Mouse (Mus musculus) limb, embryonic 12.5 days (tissue): ENCODE results near the gene Tmem156. TPM values are rescaled to one million over a fixed set of nuclear protein-coding genes. Genes with fewer than 3 reads are reported as not detected.
"Not testable (repeated sequence)": the region's sequence is repeated elsewhere in the genome, so short reads cannot be mapped to it uniquely, and the experiment has no call there.

Source experiments
- ATAC-seq: fragments of 200-750 bp; cut with Nextera tagmentation; 2 replicates; pipeline ENCODE4 v1.8.0; 2017; ENCODE audit warnings: low read depth, moderate TSS enrichment; ENCODE audit not compliant: insufficient number of reproducible peaks, insufficient read depth, low FRiP score, low TSS enrichment
- H3K27ac ChIP-seq: fragments of 300-500 bp; sonication (generic); 2 replicates; pipeline ENCODE4 v1.5.1; 2016; ENCODE audit warnings: mild to moderate bottlenecking, moderate library complexity
- H3K27me3 ChIP-seq: fragments of 300-500 bp; sonication (generic); 2 replicates; pipeline ENCODE4 v1.6.1; 2016; ENCODE audit warnings: mild to moderate bottlenecking, moderate library complexity
- H3K36me3 ChIP-seq: fragments of 300-500 bp; sonication (generic); 2 replicates; pipeline ENCODE4 v1.6.1; 2016; ENCODE audit warnings: mild to moderate bottlenecking, moderate library complexity
- H3K4me1 ChIP-seq: fragments of 300-500 bp; sonication (generic); replicated peaks from 2 replicates; pipeline ENCODE4 v1.6.1; 2016
- H3K4me2 ChIP-seq: fragments of 300-500 bp; sonication (generic); 2 replicates; pipeline ENCODE4 v1.6.1; 2016; ENCODE audit warnings: mild to moderate bottlenecking, moderate library complexity
- H3K4me3 ChIP-seq: fragments of 300-500 bp; sonication (generic); replicated peaks from 2 replicates; pipeline ENCODE4 v1.5.1; 2016; ENCODE audit warnings: mild to moderate bottlenecking
- H3K9ac ChIP-seq: fragments of 300-500 bp; sonication (generic); replicated peaks from 2 replicates; pipeline ENCODE4 v1.6.1; 2016; ENCODE audit warnings: mild to moderate bottlenecking, moderate library complexity
- H3K9me3 ChIP-seq: fragments of 300-500 bp; sonication (generic); 2 replicates; pipeline ENCODE4 v1.6.1; 2016; ENCODE audit warnings: mild to moderate bottlenecking, moderate library complexity
- WGBS: fragments of 180-500 bp; shearing (Covaris S2); methylation state at CpG from one replicate; pipeline ENCODE4 v1.1.7; 2016; 5-methylcytosine and 5-hydroxymethylcytosine counted together
- polyA plus RNA-seq: library from polyadenylated mRNA; unstranded; fragments of >200 nt; fragmentation: Nextera tagmentation; extraction: Ambion mirVana; gene quantifications from 2 replicates; pipeline ENCODE4 v1.2.1, GENCODE M21; 2016

Gene Tmem156
- polyA plus RNA-seq, 1 experiment from 2014 or later, result not detected

DNA sequence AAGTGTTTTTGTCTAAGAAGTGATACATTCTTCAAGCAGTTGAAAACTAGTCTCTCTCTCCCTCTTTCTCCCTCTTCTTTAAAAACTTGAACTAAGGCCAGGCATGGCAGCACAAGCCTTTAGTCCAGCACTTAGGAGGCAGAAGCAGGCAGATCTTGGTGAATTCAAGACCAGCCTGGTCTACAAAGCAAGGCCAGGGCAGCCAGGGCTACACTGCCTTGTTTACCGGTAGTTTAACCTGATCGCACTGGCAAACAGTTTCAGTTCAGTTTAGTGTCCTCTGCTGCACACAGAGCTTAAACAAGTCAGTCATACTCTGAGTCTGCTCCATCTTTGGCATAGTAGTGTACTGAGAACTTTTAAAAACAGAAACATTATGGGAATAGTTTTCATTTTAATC, 24.9 kb upstream of the Tmem156 start:
- Histone ChIP-seq H3K27ac (no peak overlapping the region), H3K27me3 (no peaks in the 10 kb centered on the region), H3K9ac (no peak overlapping the region), H3K4me2 (no peak overlapping the region), H3K4me3 (no peak overlapping the region), H3K9me3 (peaks cover 6% of the 10 kb centered on the region), H3K4me1 (no peaks in the 10 kb centered on the region), H3K36me3 (peaks cover 7% of the 10 kb centered on the region)
- 93% methylated on average over 2 of the region's 2 CpGs for WGBS
- no peak for ATAC-seq

DNA sequence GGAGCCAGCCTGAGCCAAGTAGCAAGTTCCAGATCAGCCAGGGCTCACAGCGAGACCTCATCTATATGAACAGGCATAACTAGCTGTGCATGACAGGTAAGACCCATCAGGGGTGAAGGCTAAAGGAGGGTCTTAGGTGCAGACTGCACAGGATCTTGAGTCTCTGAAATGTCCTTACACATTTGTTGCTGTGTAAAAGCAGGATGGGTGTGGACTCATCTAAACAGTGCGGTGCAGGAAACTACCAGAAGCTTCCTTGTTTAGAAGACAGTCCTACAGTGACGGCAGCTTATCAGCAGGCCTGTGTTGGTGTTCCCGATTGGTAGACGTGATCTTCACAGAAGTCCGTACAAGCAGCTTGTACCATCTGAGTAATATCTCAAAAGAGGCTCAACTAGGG, 21.4 kb upstream of the Tmem156 start:
- Histone ChIP-seq H3K9ac (no peak overlapping the region), H3K4me3 (no peak overlapping the region), H3K27ac (no peak overlapping the region), H3K9me3 (peaks cover 6% of the 10 kb centered on the region), H3K4me2 (no peak overlapping the region), H3K4me1 (peaks cover 15% of the 10 kb centered on the region), H3K27me3 (no peaks in the 10 kb centered on the region), H3K36me3 (peaks cover 7% of the 10 kb centered on the region)
- 88% methylated on average over 6 of the region's 6 CpGs for WGBS
- no peak for ATAC-seq

DNA sequence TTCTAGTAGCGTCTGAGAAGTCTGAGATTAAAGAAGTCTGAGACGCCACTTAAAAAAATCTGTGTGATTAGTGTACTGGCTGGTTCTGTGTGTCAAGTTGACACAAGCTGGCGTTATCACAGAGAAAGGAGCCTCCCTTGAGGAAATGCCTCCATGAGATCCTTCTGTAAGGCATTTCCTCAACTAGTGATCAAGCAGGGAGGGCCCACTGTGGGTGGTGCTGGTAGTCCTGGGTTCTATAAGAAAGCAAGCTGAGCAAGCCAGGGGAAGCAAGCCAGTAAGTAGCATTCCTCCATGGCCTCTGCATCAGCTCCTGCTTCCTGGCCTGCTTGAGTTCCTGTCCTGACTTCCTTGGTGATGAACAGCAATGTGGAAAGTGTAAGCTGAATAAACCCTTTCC, 20.3 kb upstream of the Tmem156 start:
- not testable (repeated sequence) for ATAC-seq, H3K9me3 ChIP-seq, H3K27ac ChIP-seq, H3K36me3 ChIP-seq, H3K4me3 ChIP-seq, H3K9ac ChIP-seq, H3K27me3 ChIP-seq, H3K4me2 ChIP-seq
- H3K4me1 ChIP-seq, result peaks cover 15% of the 10 kb centered on the region
- 71% methylated on average over 3 of the region's 3 CpGs for WGBS

DNA sequence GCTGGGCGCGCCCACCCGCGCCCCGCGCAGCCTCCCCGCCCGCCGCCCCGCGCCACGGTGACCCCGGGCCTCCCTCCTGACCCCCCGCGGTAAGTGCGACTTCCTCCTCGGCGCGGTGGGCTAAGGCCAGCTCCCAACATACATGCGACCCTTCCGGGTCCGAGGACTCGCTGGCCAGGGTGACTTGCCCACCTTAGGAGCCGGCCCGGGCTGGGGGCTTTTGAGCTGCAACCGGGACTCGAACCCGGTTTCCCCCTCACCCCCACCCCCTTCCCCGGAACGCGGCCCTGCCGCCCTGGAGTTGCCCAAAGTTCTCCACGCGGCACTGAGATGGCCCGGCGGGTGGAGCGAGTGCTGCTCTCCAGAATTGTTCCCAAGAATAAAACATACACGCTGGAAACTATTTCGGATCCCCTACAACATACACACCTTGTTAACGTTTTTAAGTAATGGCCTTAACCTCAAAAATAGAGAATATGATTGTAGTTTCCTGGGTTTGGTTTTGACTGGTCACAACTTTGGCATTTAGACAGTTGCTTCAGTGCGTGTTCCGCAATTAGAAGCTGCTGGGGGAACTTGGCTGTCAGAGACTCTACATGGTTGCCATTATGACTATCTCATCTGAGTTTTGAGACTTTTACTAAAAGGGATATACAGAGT, 16.0 kb upstream of the Tmem156 start:
- H3K9ac ChIP-seq, result peak overlapping the region; percentile 84
- H3K4me1 ChIP-seq, result peaks cover 25% of the 10 kb centered on the region
- H3K27ac ChIP-seq, result peak overlapping the region; percentile 82
- peak overlapping the region; percentile 81 for H3K4me3 ChIP-seq
- H3K4me2 ChIP-seq, result peak overlapping the region; percentile 71
- WGBS, result 3% methylated on average over 37 of the region's 42 CpGs
- H3K27me3 ChIP-seq, result no peaks in the 10 kb centered on the region
- no peaks in the 10 kb centered on the region for H3K36me3 ChIP-seq
- H3K9me3 ChIP-seq, result no peaks in the 10 kb centered on the region
- ATAC-seq, result peak; percentile 22; the same call in 1 of the 2 replicates

DNA sequence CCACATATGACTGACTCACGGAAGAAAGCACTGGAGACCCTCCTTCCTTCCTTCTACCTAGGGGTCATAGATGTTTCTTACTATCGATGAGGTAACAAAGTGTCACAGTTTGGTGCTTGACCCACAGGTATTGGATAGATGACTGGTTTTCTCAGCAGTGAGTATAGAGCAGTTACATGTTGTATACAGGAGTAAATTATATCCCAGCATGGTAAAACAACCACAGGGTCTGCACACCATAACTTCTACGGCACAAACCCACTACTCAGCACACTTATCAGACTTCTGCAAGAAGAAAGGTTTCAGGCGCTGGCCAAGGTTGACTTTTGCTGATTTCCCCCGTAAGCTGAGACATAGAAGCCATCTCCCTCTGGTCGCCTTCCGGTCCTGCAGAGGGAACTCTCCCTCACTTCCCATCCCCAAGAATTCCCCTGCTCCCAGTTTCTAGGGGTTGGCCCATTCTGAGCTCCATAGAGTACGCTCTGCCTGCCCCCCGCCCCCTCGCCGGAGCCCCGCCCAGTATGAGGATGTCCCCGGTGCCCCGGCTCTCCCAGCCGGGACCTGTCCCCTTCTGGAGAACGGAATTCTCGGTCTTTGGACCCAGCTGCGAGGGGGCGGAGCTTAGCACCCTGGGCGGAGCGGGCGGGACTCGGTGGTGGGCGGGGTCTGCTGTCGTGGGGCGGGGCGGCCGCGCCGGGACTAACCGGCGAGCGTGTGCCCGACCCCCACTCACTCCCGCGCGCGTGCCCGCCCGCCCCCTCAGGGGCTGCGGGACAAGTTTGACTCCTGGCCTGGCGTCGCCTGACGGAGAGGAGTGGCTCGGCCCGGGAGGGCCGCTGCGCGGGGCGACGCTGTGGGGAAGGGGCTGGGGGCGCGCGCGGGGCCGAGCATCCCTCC, 15.2 kb upstream of the Tmem156 start, which contains the start of gene Klhl5:
Klhl5 (plus strand) TSS at position 664 of the 897 bp plus-strand sequence.
- Histone ChIP-seq H3K27ac (peak within 1 kb of the TSS; percentile 82), H3K27me3 (no peaks in the 10 kb centered on the region), H3K4me2 (peak within 1 kb of the TSS; percentile 71), H3K36me3 (no peaks in the 10 kb centered on the region), H3K9me3 (no peaks in the 10 kb centered on the region), H3K4me1 (peaks cover 31% of the 10 kb centered on the region), H3K4me3 (peak within 1 kb of the TSS; percentile 81), H3K9ac (peak within 1 kb of the TSS; percentile 84)
- WGBS, result 4% methylated on average over 47 of the region's 56 CpGs
- peak; percentile 90 for ATAC-seq

DNA sequence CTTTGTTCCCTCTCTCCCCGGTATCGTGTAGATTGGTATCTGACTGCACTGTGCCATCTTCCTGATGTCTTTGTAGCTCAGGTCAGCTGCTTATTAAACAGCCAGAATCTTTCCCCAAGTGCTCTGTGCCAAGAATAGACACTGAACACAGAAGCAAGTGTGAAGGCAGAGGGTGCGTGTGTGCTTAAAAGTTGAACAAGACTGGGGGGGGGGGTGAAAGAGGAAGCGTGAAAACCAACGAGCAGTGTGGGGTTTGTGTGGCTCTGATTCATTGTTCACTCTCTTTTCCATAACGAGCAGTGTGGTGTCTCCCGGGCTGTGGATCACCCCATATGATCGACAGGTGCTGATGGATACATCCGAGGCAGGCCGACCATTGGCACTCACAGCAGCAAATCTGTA, 10.7 kb upstream of the Tmem156 start:
- no peaks in the 10 kb centered on the region for H3K27me3 ChIP-seq
- peaks cover 21% of the 10 kb centered on the region for H3K4me1 ChIP-seq
- no peaks in the 10 kb centered on the region for H3K36me3 ChIP-seq
- H3K9ac ChIP-seq, result no peak overlapping the region
- H3K4me2 ChIP-seq, result no peak overlapping the region
- WGBS, result 72% methylated on average over 10 of the region's 10 CpGs
- no peak overlapping the region for H3K27ac ChIP-seq
- no peaks in the 10 kb centered on the region for H3K9me3 ChIP-seq
- no peak overlapping the region for H3K4me3 ChIP-seq
- ATAC-seq, result no peak

DNA sequence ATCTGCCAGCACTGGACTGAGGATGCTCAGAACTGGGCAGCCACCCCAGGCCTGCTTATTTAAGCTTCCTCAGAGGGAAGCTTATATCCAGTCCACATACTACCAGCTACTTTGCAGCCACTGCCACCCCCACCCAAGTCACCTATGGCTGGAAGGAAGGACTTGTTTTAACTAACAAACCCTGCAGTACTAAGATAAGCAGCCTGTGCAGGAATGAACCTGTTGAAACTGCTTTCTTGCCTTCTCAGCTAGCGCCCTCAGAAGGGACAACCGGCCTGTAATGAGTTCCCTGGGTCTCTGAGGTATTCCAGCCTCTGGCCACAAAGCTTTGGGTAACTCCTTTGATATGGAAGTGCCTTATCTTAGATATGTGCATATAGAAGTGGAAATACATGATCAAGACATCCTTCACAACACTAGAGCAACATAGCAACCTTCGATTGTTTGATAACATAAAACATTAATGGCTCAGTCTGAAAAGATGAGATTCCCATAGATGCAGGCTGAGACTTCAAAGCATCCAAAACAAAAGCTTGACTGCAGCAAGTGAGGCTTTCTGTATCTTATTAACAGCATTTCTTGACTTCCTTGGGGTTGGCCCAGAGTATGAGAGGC, 10.2 kb upstream of the Tmem156 start:
- Histone ChIP-seq H3K36me3 (no peaks in the 10 kb centered on the region), H3K27me3 (no peaks in the 10 kb centered on the region), H3K4me1 (peaks cover 21% of the 10 kb centered on the region), H3K9me3 (no peaks in the 10 kb centered on the region), H3K4me3 (no peak overlapping the region), H3K9ac (no peak overlapping the region), H3K4me2 (no peak overlapping the region), H3K27ac (no peak overlapping the region)
- ATAC-seq, result no peak
- 79% methylated on average over 3 of the region's 3 CpGs for WGBS

DNA sequence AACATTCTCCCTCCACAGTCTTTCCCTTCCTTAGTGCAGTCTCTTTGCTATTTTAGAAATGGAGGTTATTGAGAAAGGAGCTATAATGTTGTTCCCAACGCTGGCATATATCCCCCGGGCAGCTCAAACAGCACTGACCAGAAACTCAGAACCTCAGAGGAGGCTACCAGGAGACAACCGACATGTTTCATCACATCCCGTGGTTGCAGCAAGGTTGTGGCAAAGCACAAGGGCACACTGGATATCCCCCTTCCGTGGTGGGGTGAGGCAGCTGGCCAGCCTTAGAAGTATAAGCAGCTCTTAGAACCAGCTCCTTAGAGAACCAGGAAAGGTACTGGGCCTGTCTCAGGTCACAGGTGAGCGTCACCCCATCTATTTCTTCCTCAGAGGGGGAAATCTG, 9.7 kb upstream of the Tmem156 start:
- no peak overlapping the region for H3K4me2 ChIP-seq
- H3K4me1 ChIP-seq, result peaks cover 17% of the 10 kb centered on the region
- H3K27me3 ChIP-seq, result no peaks in the 10 kb centered on the region
- H3K27ac ChIP-seq, result no peak overlapping the region
- H3K9ac ChIP-seq, result no peak overlapping the region
- H3K36me3 ChIP-seq, result no peaks in the 10 kb centered on the region
- no peaks in the 10 kb centered on the region for H3K9me3 ChIP-seq
- H3K4me3 ChIP-seq, result no peak overlapping the region
- WGBS, result 82% methylated on average over 6 of the region's 6 CpGs
- no peak for ATAC-seq

DNA sequence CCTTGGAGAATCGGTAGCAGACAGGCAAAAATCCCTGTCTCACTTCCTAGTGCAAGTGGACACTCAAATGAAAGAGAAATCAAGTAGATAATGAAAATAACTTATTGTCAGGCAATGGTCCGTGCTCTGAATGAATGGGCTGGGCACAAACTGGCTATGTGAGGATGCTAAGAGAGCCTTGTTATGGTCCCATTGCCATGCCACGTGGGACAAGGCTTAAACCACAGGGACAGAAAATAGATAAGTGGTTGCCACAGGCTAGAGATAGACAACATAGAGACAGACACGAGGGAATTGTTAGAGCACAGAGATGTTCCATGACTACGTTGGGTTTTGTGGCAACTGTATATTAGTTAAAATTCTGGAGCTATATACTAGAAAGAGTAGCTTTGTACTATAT, 9.3 kb upstream of the Tmem156 start:
- no peak overlapping the region for H3K4me2 ChIP-seq
- no peak overlapping the region for H3K27ac ChIP-seq
- H3K27me3 ChIP-seq, result no peaks in the 10 kb centered on the region
- no peak for ATAC-seq
- no peak overlapping the region for H3K9ac ChIP-seq
- no peaks in the 10 kb centered on the region for H3K9me3 ChIP-seq
- H3K4me3 ChIP-seq, result no peak overlapping the region
- H3K4me1 ChIP-seq, result peaks cover 17% of the 10 kb centered on the region
- 90% methylated on average over 5 of the region's 5 CpGs for whole genome bisulfite sequencing
- H3K36me3 ChIP-seq, result no peaks in the 10 kb centered on the region

DNA sequence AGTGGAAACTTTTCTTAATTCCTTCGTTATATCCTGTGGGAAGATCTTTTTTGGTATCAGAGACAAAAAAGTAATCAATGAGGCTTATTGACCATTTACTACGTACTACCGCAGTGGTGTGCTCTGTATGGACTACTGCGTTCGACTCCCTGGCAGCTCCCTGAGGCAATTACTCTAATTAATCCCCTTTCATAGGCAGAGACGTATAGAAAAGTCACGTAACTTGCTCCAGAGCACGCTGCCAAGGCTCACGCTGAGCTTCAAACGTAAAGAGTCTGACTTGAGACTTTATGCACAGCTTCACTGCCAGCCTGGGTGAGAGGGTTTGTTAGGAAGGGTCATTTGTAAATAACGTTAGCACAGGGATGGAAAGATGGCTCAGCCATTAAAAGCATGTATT, 8.1 kb upstream of the Tmem156 start:
- Histone ChIP-seq H3K4me1 (peaks cover 17% of the 10 kb centered on the region), H3K4me2 (no peak overlapping the region), H3K9ac (no peak overlapping the region), H3K36me3 (no peaks in the 10 kb centered on the region), H3K27me3 (no peaks in the 10 kb centered on the region), H3K9me3 (no peaks in the 10 kb centered on the region), H3K4me3 (no peak overlapping the region), H3K27ac (no peak overlapping the region)
- ATAC-seq, result no peak
- WGBS, result 41% methylated on average over 11 of the region's 11 CpGs

DNA sequence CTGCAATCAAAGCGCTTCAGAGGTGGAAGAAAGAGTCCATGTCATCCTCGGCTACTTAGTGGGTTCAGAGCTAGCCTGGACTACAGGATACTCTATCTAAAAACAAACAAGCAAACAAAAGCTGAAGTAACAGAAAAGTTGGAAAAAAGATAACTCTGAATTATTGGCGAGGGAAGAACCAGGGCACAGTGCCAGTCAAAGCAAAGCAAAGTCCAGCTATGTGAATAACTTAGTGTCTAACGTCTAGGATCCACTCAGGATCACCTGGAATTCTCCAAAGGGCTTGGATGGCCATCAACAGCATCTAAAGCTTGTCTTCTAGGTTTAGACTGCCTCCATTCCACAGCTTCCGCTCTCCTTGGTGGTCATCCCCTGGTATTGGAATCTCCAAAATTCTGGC, 5.5 kb upstream of the Tmem156 start:
- Histone ChIP-seq H3K36me3 (no peaks in the 10 kb centered on the region), H3K4me1 (peaks cover 19% of the 10 kb centered on the region), H3K9ac (no peak overlapping the region), H3K27ac (no peak overlapping the region), H3K9me3 (no peaks in the 10 kb centered on the region), H3K4me3 (no peak overlapping the region), H3K4me2 (no peak overlapping the region), H3K27me3 (no peaks in the 10 kb centered on the region)
- 88% methylated on average over 5 of the region's 5 CpGs for WGBS
- ATAC-seq, result no peak
